Mouse (Mus musculus): Measurements from ENCODE around the gene Parn. TPM values are rescaled to one million over a fixed set of nuclear protein-coding genes. Genes with fewer than 3 reads are reported as not detected.
A peak's percentile ranks its signal among the peaks of the same experiment; 100 is the strongest.
"Not testable (repeated sequence)": the region's sequence is repeated elsewhere in the genome, so short reads cannot be mapped to it uniquely, and the experiment has no call there.

The Parn gene
- total and polyA plus RNA-seq, 2 experiments from 2014 or later, result 13.2 to 32.1 TPM

DNA sequence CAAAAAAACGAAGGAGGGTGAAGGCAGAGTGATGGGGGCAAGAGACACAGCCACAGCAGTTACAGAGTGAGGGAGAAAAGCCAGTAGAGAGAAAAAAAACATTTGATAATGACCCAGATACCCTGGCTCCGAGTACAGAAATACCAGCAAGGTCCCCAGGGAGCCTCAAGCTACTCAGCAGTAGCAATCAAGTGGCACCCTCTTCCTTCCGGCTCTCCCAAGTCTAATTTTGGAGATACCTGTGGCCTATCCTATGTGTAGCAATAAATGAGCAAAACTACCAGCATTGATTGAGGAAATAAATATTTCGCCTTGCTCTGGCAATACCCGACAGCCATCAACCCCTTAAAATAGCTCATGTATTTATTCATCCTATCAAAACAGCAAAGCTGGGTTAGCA lies 28.5 kb downstream of the Parn start:
- DNase-seq (ENCODE audit: low spot score) (no peak), ATAC-seq (no peak)
- Histone ChIP-seq H3K27me3 (ENCODE audit: insufficient read depth, low read length) (no peaks in the 10 kb centered on the region), H3K4me3 (ENCODE audit: low read length) (no peak overlapping the region), H3K9ac (replicated peaks; ENCODE audit: low read length) (no peak overlapping the region), H3K4me1 (ENCODE audit: insufficient read depth, low read length) (no peaks in the 10 kb centered on the region), H3K36me3 (ENCODE audit: insufficient read depth, low read length) (peaks cover 9% of the 10 kb centered on the region; the same call in 1 of the 2 replicates), H3K27ac (no peak overlapping the region), H3K4me2 (ENCODE audit: low read depth, low read length) (no peak overlapping the region), H3K9me3 (ENCODE audit: low read length) (no peaks in the 10 kb centered on the region)
- no peak for TF ChIP-seq CTCF (IDR thresholded peaks at IDR 0.05; ENCODE audit: low read depth)
- WGBS, result 79% methylated on average over 5 of the region's 5 CpGs

DNA sequence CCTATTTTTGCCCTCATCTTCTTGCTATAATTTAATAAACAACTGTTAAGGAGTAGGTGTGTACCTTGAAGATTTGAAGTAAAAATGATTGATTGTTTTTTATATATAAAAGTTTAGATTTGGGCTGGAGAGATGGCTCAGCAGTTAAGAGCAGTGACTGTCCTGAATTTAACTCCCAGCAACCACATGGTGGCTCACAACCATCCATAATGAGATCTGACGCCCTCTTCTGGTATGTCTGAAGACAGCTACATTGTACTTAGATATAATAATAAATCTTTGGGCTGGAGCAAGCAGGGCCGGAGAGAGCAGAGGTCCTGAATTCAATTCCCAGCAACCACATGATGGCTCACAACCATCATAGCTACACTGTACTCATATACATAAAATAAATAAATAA lies 29.8 kb downstream of the Parn start:
- H3K4me3 ChIP-seq (ENCODE audit: low read length); ATAC-seq; H3K4me2 ChIP-seq (ENCODE audit: low read depth, low read length); H3K27ac ChIP-seq; H3K27me3 ChIP-seq (ENCODE audit: insufficient read depth, low read length); H3K9ac ChIP-seq (replicated peaks; ENCODE audit: low read length); H3K4me1 ChIP-seq (ENCODE audit: insufficient read depth, low read length); DNase-seq (ENCODE audit: low spot score); H3K9me3 ChIP-seq (ENCODE audit: low read length): not testable (repeated sequence)
- TF ChIP-seq CTCF (IDR thresholded peaks at IDR 0.05; ENCODE audit: low read depth), result peak; percentile 52; the same call in 1 of the 2 replicates
- 38% methylated on average over 2 of the region's 2 CpGs for WGBS
- H3K36me3 ChIP-seq (ENCODE audit: insufficient read depth, low read length), result peaks cover 17% of the 10 kb centered on the region; the same call in 1 of the 2 replicates

DNA sequence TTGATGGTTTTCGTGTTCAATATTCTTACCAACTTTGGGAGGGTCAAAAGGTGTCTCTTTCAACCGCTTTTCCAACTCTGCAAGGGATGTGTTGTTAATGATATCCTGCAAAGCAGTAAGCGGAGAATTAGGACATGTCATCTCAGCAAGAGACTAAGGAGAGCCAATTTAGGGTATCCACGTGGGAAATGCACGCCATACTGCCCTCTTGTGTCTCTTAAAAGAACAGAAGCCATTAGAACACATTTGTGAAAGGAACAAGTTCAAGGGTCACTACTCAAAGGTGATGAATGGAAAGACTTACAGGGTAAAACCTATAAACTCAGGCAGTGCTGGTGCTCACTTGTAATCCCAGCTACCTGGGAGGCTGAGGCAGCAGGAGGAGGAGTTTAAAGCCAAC lies 39.6 kb downstream of the Parn start:
- no peaks in the 10 kb centered on the region for H3K27me3 ChIP-seq (ENCODE audit: insufficient read depth, low read length)
- ATAC-seq, result no peak
- no peak overlapping the region for H3K27ac ChIP-seq
- H3K36me3 ChIP-seq (ENCODE audit: insufficient read depth, low read length), result peaks cover 11% of the 10 kb centered on the region; the same call in 1 of the 2 replicates
- no peaks in the 10 kb centered on the region for H3K4me1 ChIP-seq (ENCODE audit: insufficient read depth, low read length)
- no peak overlapping the region for H3K4me3 ChIP-seq (ENCODE audit: low read length)
- H3K9me3 ChIP-seq (ENCODE audit: low read length), result no peaks in the 10 kb centered on the region
- WGBS, result 42% methylated on average over 5 of the region's 5 CpGs
- TF ChIP-seq CTCF (IDR thresholded peaks at IDR 0.05; ENCODE audit: low read depth), result peak; percentile 63
- no peak overlapping the region for H3K4me2 ChIP-seq (ENCODE audit: low read depth, low read length)
- peak; percentile 64 for DNase-seq (ENCODE audit: low spot score)
- no peak overlapping the region for H3K9ac ChIP-seq (replicated peaks; ENCODE audit: low read length)

DNA sequence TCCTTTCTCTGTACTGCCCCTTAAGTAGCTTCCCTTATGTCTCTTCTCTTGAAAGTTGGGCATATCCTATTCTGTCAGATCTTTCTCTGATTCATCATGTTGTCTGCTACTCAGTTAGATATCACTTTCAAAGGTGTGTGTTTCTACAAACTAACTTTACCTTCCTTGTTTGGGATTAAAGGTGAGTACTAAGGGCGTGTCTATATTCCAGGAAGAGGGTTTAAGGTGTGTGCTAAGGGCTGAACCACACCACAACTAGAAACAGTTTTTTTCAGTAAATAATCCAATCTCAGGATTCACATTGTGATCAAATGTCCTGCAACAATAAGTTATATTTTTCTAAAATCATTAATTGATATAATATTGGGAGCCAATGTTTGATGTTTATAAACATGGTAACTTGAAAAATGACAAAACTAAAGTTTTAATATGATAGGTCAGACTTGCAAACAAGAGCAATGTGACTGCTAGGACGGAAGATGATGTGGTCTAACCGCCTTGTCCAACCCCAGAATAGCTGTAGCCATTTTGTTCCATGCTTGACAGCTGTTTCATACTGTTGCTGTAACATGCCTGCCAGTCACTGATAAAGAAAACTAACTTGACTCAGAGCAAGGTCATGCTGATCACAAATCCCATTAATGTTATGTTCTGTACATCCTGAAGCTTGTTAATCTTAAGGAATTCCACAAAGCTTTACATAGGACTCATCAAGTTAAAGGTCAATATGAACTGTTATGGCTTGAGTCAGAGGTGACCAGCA lies 46.0 kb downstream of the Parn start:
- H3K4me2 ChIP-seq (ENCODE audit: low read depth, low read length), result no peak overlapping the region
- no peak overlapping the region for H3K4me3 ChIP-seq (ENCODE audit: low read length)
- H3K4me1 ChIP-seq (ENCODE audit: insufficient read depth, low read length), result no peaks in the 10 kb centered on the region
- 98% methylated on average over 3 of the region's 3 CpGs for WGBS
- ATAC-seq (no peak), DNase-seq (ENCODE audit: low spot score) (no peak)
- no peak for TF ChIP-seq CTCF (IDR thresholded peaks at IDR 0.05; ENCODE audit: low read depth)
- no peak overlapping the region for H3K9ac ChIP-seq (replicated peaks; ENCODE audit: low read length)
- no peaks in the 10 kb centered on the region for H3K9me3 ChIP-seq (ENCODE audit: low read length)
- H3K27ac ChIP-seq, result no peak overlapping the region
- peaks cover 8% of the 10 kb centered on the region; the same call in 1 of the 2 replicates for H3K36me3 ChIP-seq (ENCODE audit: insufficient read depth, low read length)
- no peaks in the 10 kb centered on the region for H3K27me3 ChIP-seq (ENCODE audit: insufficient read depth, low read length)

DNA sequence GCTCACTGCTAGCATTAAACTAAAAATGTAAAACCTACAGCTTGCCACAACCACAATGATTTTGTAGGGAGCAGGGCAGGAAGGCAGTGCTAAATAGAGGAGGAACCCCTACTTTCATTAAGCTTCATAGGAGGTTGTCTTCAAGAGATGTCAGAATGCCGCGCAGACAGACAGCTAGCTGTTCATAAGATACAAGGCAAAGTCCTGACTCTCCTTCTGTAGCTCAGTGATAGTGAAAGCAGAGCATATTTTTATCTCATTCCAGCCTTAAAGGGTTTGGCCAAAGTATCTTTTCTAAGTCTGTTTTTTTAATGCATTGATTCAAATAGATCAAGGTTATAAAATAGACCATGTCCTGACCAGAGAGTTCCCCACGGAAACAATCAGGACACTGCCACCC lies 47.8 kb downstream of the Parn start:
- no peak overlapping the region for H3K4me2 ChIP-seq (ENCODE audit: low read depth, low read length)
- no peak for ATAC-seq
- no peak for TF ChIP-seq CTCF (IDR thresholded peaks at IDR 0.05; ENCODE audit: low read depth)
- H3K9me3 ChIP-seq (ENCODE audit: low read length), result no peaks in the 10 kb centered on the region
- WGBS, result 95% methylated on average over 3 of the region's 3 CpGs
- H3K9ac ChIP-seq (replicated peaks; ENCODE audit: low read length), result no peak overlapping the region
- peaks cover 4% of the 10 kb centered on the region; the same call in 1 of the 2 replicates for H3K36me3 ChIP-seq (ENCODE audit: insufficient read depth, low read length)
- no peak overlapping the region for H3K4me3 ChIP-seq (ENCODE audit: low read length)
- H3K27ac ChIP-seq, result no peak overlapping the region
- H3K27me3 ChIP-seq (ENCODE audit: insufficient read depth, low read length), result no peaks in the 10 kb centered on the region
- no peak for DNase-seq (ENCODE audit: low spot score)
- H3K4me1 ChIP-seq (ENCODE audit: insufficient read depth, low read length), result no peaks in the 10 kb centered on the region

DNA sequence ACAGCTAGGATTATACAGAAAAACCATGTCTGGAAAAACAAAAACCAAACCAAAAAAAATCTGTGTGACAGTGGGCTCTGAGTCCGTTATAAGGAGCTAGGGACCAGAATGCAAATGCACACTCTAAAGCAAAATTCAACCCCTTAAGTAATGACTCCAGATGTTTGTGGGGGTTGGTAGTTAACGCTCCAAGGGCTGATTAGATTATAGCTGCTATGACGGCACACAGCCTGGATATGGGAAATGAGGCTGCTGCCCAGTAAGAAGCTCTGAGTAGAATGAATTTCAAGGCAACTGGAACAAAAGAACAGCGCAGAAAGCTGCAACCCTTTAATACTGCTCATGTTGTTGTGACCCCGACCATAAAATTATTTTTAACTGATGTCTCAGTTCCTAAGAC lies 52.7 kb downstream of the Parn start:
- ATAC-seq, result no peak
- no peak overlapping the region for H3K27ac ChIP-seq
- WGBS, result 72% methylated on average over 5 of the region's 5 CpGs
- H3K4me1 ChIP-seq (ENCODE audit: insufficient read depth, low read length), result no peaks in the 10 kb centered on the region
- TF ChIP-seq CTCF (IDR thresholded peaks at IDR 0.05; ENCODE audit: low read depth), result no peak
- H3K4me3 ChIP-seq (ENCODE audit: low read length), result no peak overlapping the region
- no peaks in the 10 kb centered on the region for H3K27me3 ChIP-seq (ENCODE audit: insufficient read depth, low read length)
- no peak for DNase-seq (ENCODE audit: low spot score)
- no peak overlapping the region for H3K4me2 ChIP-seq (ENCODE audit: low read depth, low read length)
- H3K9ac ChIP-seq (replicated peaks; ENCODE audit: low read length), result no peak overlapping the region
- no peaks in the 10 kb centered on the region for H3K36me3 ChIP-seq (ENCODE audit: insufficient read depth, low read length)
- no peaks in the 10 kb centered on the region for H3K9me3 ChIP-seq (ENCODE audit: low read length)

DNA sequence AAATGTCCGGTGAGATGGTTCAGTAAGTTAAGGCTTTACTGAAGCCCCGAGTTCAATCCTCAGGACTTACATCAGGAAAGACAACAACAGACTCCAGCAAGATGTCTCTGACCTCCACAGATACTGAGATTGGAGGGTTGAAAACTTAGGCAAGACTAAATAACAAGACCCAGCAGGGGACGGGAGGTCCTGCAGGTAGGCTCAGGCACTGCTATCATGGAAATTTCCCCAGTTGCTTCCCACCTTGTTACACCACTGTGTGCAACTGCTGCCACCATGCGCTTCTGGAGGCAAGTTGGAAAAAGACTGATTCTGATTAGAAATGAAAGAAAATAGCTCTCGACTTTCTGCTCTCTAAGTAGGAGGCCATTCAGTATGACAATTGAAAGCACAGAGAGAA lies 55.4 kb downstream of the Parn start:
- H3K4me2 ChIP-seq (ENCODE audit: low read depth, low read length), result no peak overlapping the region
- ATAC-seq (no peak), DNase-seq (ENCODE audit: low spot score) (no peak)
- TF ChIP-seq CTCF (IDR thresholded peaks at IDR 0.05; ENCODE audit: low read depth), result no peak
- no peaks in the 10 kb centered on the region for H3K9me3 ChIP-seq (ENCODE audit: low read length)
- H3K4me3 ChIP-seq (ENCODE audit: low read length), result no peak overlapping the region
- H3K27ac ChIP-seq, result no peak overlapping the region
- no peaks in the 10 kb centered on the region for H3K36me3 ChIP-seq (ENCODE audit: insufficient read depth, low read length)
- no peak overlapping the region for H3K9ac ChIP-seq (replicated peaks; ENCODE audit: low read length)
- WGBS, result 92% methylated on average over 5 of the region's 5 CpGs
- H3K27me3 ChIP-seq (ENCODE audit: insufficient read depth, low read length), result no peaks in the 10 kb centered on the region
- H3K4me1 ChIP-seq (ENCODE audit: insufficient read depth, low read length), result no peaks in the 10 kb centered on the region

All from hindbrain, postnatal 0 days (tissue).